Mouse (Mus musculus) neural tube, embryonic 15.5 days (tissue): ENCODE data around the gene Chd3. TPM values are rescaled to one million over a fixed set of nuclear protein-coding genes. Genes with fewer than 3 reads are reported as not detected.

Source experiments
- ATAC-seq: fragments of 200-750 bp; cut with Nextera tagmentation; 2 replicates; pipeline ENCODE4 v1.8.0; 2017; ENCODE audit warnings: mild to moderate bottlenecking, moderate TSS enrichment, moderate library complexity; ENCODE audit not compliant: low FRiP score
- H3K27ac ChIP-seq: fragments of 300-500 bp; sonication (generic); replicated peaks from 2 replicates; pipeline ENCODE4 v1.5.1; 2015; ENCODE audit warnings: mild to moderate bottlenecking, inconsistent platforms
- H3K27me3 ChIP-seq: fragments of 300-500 bp; sonication (generic); replicated peaks from 2 replicates; pipeline ENCODE4 v1.6.1; 2015; ENCODE audit warnings: inconsistent platforms
- H3K36me3 ChIP-seq: fragments of 300-500 bp; sonication (generic); 2 replicates; pipeline ENCODE4 v1.6.1; 2015; ENCODE audit warnings: inconsistent platforms
- H3K4me1 ChIP-seq: fragments of 300-500 bp; sonication (generic); 2 replicates; pipeline ENCODE4 v1.6.1; 2015; ENCODE audit warnings: inconsistent platforms
- H3K4me2 ChIP-seq: fragments of 300-500 bp; sonication (generic); 2 replicates; pipeline ENCODE4 v1.6.1; 2015; ENCODE audit warnings: inconsistent platforms, mild to moderate bottlenecking, moderate library complexity
- H3K4me3 ChIP-seq: fragments of 300-500 bp; sonication (generic); replicated peaks from 2 replicates; pipeline ENCODE4 v1.5.1; 2015; ENCODE audit warnings: mild to moderate bottlenecking, inconsistent platforms
- H3K9ac ChIP-seq: fragments of 300-500 bp; sonication (generic); replicated peaks from 2 replicates; pipeline ENCODE4 v1.6.1; 2015; ENCODE audit warnings: mild to moderate bottlenecking, inconsistent platforms
- H3K9me3 ChIP-seq: fragments of 300-500 bp; sonication (generic); replicated peaks from 2 replicates; pipeline ENCODE4 v1.6.1; 2016; ENCODE audit warnings: inconsistent platforms
- WGBS: fragments of 180-500 bp; shearing (Covaris S2); methylation state at CpG from one replicate; pipeline ENCODE4 v1.1.7; 2015; ENCODE audit warnings: mixed read lengths; 5-methylcytosine and 5-hydroxymethylcytosine counted together
- polyA plus RNA-seq: library from polyadenylated mRNA; unstranded; fragments of >200 nt; fragmentation: Nextera tagmentation; extraction: Ambion mirVana; gene quantifications from 2 replicates; pipeline ENCODE4 v1.2.1, GENCODE M21; 2015

Chd3 gene
- polyA plus RNA-seq, 1 experiment from 2014 or later = 76.1 TPM

GRCm38 (mm10) chr11:69411538-69412203 lies 42.5 kb upstream of the Chd3 start:
- under 1% methylated on average over 38 of the region's 39 CpGs for WGBS
- Histone ChIP-seq H3K9ac (peak overlapping the region; percentile 77), H3K4me3 (peak overlapping the region; percentile 65), H3K27me3 (no peaks in the 10 kb centered on the region), H3K4me2 (peak overlapping the region; percentile 96), H3K36me3 (peaks cover 24% of the 10 kb centered on the region), H3K4me1 (peaks cover 77% of the 10 kb centered on the region), H3K9me3 (no peaks in the 10 kb centered on the region), H3K27ac (peak overlapping the region; percentile 98)
- no peak for ATAC-seq

- Histone ChIP-seq H3K4me1 (peaks cover 75% of the 10 kb centered on the region), H3K9ac (peak overlapping the region; percentile 77), H3K27ac (peak overlapping the region; percentile 98), H3K4me2 (peak overlapping the region; percentile 96), H3K36me3 (peaks cover 30% of the 10 kb centered on the region), H3K27me3 (no peaks in the 10 kb centered on the region), H3K9me3 (no peaks in the 10 kb centered on the region), H3K4me3 (peak overlapping the region; percentile 65)
- ATAC-seq = peak; percentile 51
- WGBS = 0% methylated on average over 26 of the region's 26 CpGs
These were observed 41.9 kb upstream of the Chd3 start for GRCm38 (mm10) chr11:69411073-69411535.

GRCm38 (mm10) chr11:69410310-69411072 lies 41.3 kb upstream of the Chd3 start:
- no peaks in the 10 kb centered on the region for H3K9me3 ChIP-seq
- peak overlapping the region; percentile 77 for H3K9ac ChIP-seq
- H3K4me2 ChIP-seq = peak overlapping the region; percentile 96
- H3K4me3 ChIP-seq = peak overlapping the region; percentile 65
- 0 out of 2 replicates have a peak, but pooled peaks have one; percentile 8 for ATAC-seq
- H3K36me3 ChIP-seq = peaks cover 36% of the 10 kb centered on the region
- H3K27ac ChIP-seq = peak overlapping the region; percentile 98
- H3K4me1 ChIP-seq = peaks cover 75% of the 10 kb centered on the region
- H3K27me3 ChIP-seq = no peaks in the 10 kb centered on the region
- under 1% methylated on average over 41 of the region's 41 CpGs for WGBS

GRCm38 (mm10) chr11:69410045-69410309 lies 40.8 kb upstream of the Chd3 start:
- peaks cover 72% of the 10 kb centered on the region for H3K4me1 ChIP-seq
- peak overlapping the region; percentile 77 for H3K9ac ChIP-seq

GRCm38 (mm10) chr11:69409378-69410044 lies 40.3 kb upstream of the Chd3 start:
- Histone ChIP-seq H3K4me1 (peaks cover 68% of the 10 kb centered on the region), H3K9ac (peak overlapping the region; percentile 77), H3K9me3 (no peaks in the 10 kb centered on the region), H3K4me3 (peak overlapping the region; percentile 65), H3K27me3 (no peaks in the 10 kb centered on the region), H3K4me2 (peak overlapping the region; percentile 96), H3K36me3 (peaks cover 45% of the 10 kb centered on the region), H3K27ac (peak overlapping the region; percentile 98)
- WGBS = under 1% methylated on average over 45 of the region's 46 CpGs
- peak; percentile 46 for ATAC-seq

More at GRCm38 (mm10) chr11:69410045-69410309, 40.8 kb upstream of the Chd3 start:
- ATAC-seq = no peak
- Histone ChIP-seq H3K27me3 (no peaks in the 10 kb centered on the region), H3K4me3 (peak overlapping the region; percentile 65), H3K4me2 (peak overlapping the region; percentile 96), H3K27ac (peak overlapping the region; percentile 98), H3K36me3 (peaks cover 41% of the 10 kb centered on the region), H3K9me3 (no peaks in the 10 kb centered on the region)
- under 1% methylated on average over 18 of the region's 18 CpGs for WGBS

GRCm38 (mm10) chr11:69408541-69409377 lies 39.6 kb upstream of the Chd3 start:
- H3K4me2 ChIP-seq = peak overlapping the region; percentile 96
- H3K9ac ChIP-seq = peak overlapping the region; percentile 77
- H3K9me3 ChIP-seq = no peaks in the 10 kb centered on the region
- peak; percentile 68 for ATAC-seq
- under 1% methylated on average over 33 of the region's 33 CpGs for WGBS
- H3K36me3 ChIP-seq = peaks cover 53% of the 10 kb centered on the region
- H3K4me3 ChIP-seq = peak overlapping the region; percentile 65
- no peaks in the 10 kb centered on the region for H3K27me3 ChIP-seq
- peak overlapping the region; percentile 98 for H3K27ac ChIP-seq
- H3K4me1 ChIP-seq = peaks cover 60% of the 10 kb centered on the region

- H3K4me2 ChIP-seq = peak overlapping the region; percentile 96
- peak overlapping the region; percentile 98 for H3K27ac ChIP-seq
- H3K4me3 ChIP-seq = peak overlapping the region; percentile 65
- H3K9me3 ChIP-seq = no peaks in the 10 kb centered on the region
- peak overlapping the region; percentile 77 for H3K9ac ChIP-seq
- no peaks in the 10 kb centered on the region for H3K27me3 ChIP-seq
- ATAC-seq = no peak
- WGBS = 87% methylated on average over 4 of the region's 4 CpGs
- H3K36me3 ChIP-seq = peaks cover 58% of the 10 kb centered on the region
- peaks cover 49% of the 10 kb centered on the region for H3K4me1 ChIP-seq
These were observed 38.5 kb upstream of the Chd3 start for GRCm38 (mm10) chr11:69407724-69408004.

- no peaks in the 10 kb centered on the region for H3K27me3 ChIP-seq
- ATAC-seq = no peak
- peaks cover 58% of the 10 kb centered on the region for H3K36me3 ChIP-seq
- H3K9me3 ChIP-seq = no peaks in the 10 kb centered on the region
- H3K4me2 ChIP-seq = 0 out of 2 replicates have a peak overlapping the region, but pooled peaks have one; percentile 96
- no peak overlapping the region for H3K9ac ChIP-seq
- H3K27ac ChIP-seq = no peak overlapping the region
- 91% methylated on average over 16 of the region's 16 CpGs for WGBS
- peak overlapping the region; percentile 65; the same call in 1 of the 2 replicates for H3K4me3 ChIP-seq
- peaks cover 44% of the 10 kb centered on the region for H3K4me1 ChIP-seq
These were observed 37.9 kb upstream of the Chd3 start for GRCm38 (mm10) chr11:69406867-69407723.

- Histone ChIP-seq H3K27ac (no peak overlapping the region), H3K27me3 (no peaks in the 10 kb centered on the region), H3K36me3 (peaks cover 66% of the 10 kb centered on the region), H3K4me3 (no peak overlapping the region), H3K4me1 (peaks cover 40% of the 10 kb centered on the region), H3K9ac (no peak overlapping the region), H3K9me3 (no peaks in the 10 kb centered on the region), H3K4me2 (no peak overlapping the region)
- 93% methylated on average over 19 of the region's 19 CpGs for WGBS
- ATAC-seq = no peak
These were observed 37.1 kb upstream of the Chd3 start for GRCm38 (mm10) chr11:69406282-69406681.

- H3K27ac ChIP-seq = no peak overlapping the region
- 90% methylated on average over 24 of the region's 24 CpGs for WGBS
- H3K9ac ChIP-seq = no peak overlapping the region
- peaks cover 73% of the 10 kb centered on the region for H3K36me3 ChIP-seq
- no peak for ATAC-seq
- peaks cover 44% of the 10 kb centered on the region for H3K4me1 ChIP-seq
- no peaks in the 10 kb centered on the region for H3K27me3 ChIP-seq
- no peak overlapping the region for H3K4me2 ChIP-seq
- no peaks in the 10 kb centered on the region for H3K9me3 ChIP-seq
- no peak overlapping the region for H3K4me3 ChIP-seq
These were observed 36.4 kb upstream of the Chd3 start for GRCm38 (mm10) chr11:69405397-69406200.
